Mouse (Mus musculus) forebrain, embryonic 10.5 days (tissue): ENCODE data around the gene Casp3. TPM values are rescaled to one million over a fixed set of nuclear protein-coding genes. Genes with fewer than 3 reads are reported as not detected.

Experiments used
- DNase-seq: peaks from one replicate; pipeline ENCODE4 v3.0.0-alpha.2; 2017; ENCODE audit warnings: low spot score; ENCODE audit errors: extremely low spot score
- H3K27ac ChIP-seq: fragments of 300-500 bp; sonication (generic); 2 replicates; pipeline ENCODE4 v1.5.1; 2016; ENCODE audit warnings: mild to moderate bottlenecking
- H3K27me3 ChIP-seq: fragments of 300-500 bp; sonication (generic); 2 replicates; pipeline ENCODE4 v1.6.1; 2016; ENCODE audit warnings: mild to moderate bottlenecking; ENCODE audit not compliant: poor library complexity, severe bottlenecking
- H3K36me3 ChIP-seq: fragments of 300-500 bp; sonication (generic); replicated peaks from 2 replicates; pipeline ENCODE4 v1.6.1; 2016; ENCODE audit warnings: mild to moderate bottlenecking, moderate library complexity
- H3K4me1 ChIP-seq: fragments of 300-500 bp; sonication (generic); 2 replicates; pipeline ENCODE4 v1.6.1; 2016
- H3K4me3 ChIP-seq: fragments of 300-500 bp; sonication (generic); 2 replicates; pipeline ENCODE4 v1.5.1; 2016; ENCODE audit warnings: mild to moderate bottlenecking, moderate library complexity
- H3K9me3 ChIP-seq: fragments of 300-500 bp; sonication (generic); 2 replicates; pipeline ENCODE4 v1.6.1; 2016; ENCODE audit warnings: mild to moderate bottlenecking, moderate library complexity
- WGBS: fragments of 180-500 bp; shearing (Covaris S2); methylation state at CpG from one replicate; pipeline ENCODE4 v1.1.7; 2016; 5-methylcytosine and 5-hydroxymethylcytosine counted together
- polyA plus RNA-seq: library from polyadenylated mRNA; unstranded; fragments of >200 nt; fragmentation: Nextera tagmentation; extraction: Ambion mirVana; gene quantifications from 2 replicates; pipeline ENCODE4 v1.2.1, GENCODE M21; 2016

Gene Casp3
- polyA plus RNA-seq, 1 experiment from 2014 or later: 139 TPM

- 0 out of 2 replicates have a peak, but pooled peaks cover 2% of the 10 kb centered on the region for H3K9me3 ChIP-seq
- H3K4me3 ChIP-seq: no peak overlapping the region
- H3K36me3 ChIP-seq: peaks cover 51% of the 10 kb centered on the region
- no peak overlapping the region for H3K27ac ChIP-seq
- no peak for DNase-seq
- 86% methylated on average over 5 of the region's 5 CpGs for WGBS
- H3K27me3 ChIP-seq: no peaks in the 10 kb centered on the region
- no peaks in the 10 kb centered on the region for H3K4me1 ChIP-seq
Measured at GRCm38 (mm10) chr8:46641272-46641671, 24.2 kb downstream of the Casp3 start.

- H3K27me3 ChIP-seq: no peaks in the 10 kb centered on the region
- DNase-seq: no peak
- H3K27ac ChIP-seq: no peak overlapping the region
- WGBS: 93% methylated on average over 4 of the region's 4 CpGs
- no peak overlapping the region for H3K4me3 ChIP-seq
- no peaks in the 10 kb centered on the region for H3K4me1 ChIP-seq
- no peaks in the 10 kb centered on the region for H3K36me3 ChIP-seq
- H3K9me3 ChIP-seq: no peaks in the 10 kb centered on the region
Measured at GRCm38 (mm10) chr8:46648421-46648820, 31.3 kb downstream of the Casp3 start.

GRCm38 (mm10) chr8:46651872-46652271 lies 34.8 kb downstream of the Casp3 start:
- H3K36me3 ChIP-seq: no peaks in the 10 kb centered on the region
- 86% methylated on average over 9 of the region's 9 CpGs for WGBS
- H3K27ac ChIP-seq: no peak overlapping the region
- no peaks in the 10 kb centered on the region for H3K4me1 ChIP-seq
- H3K4me3 ChIP-seq: no peak overlapping the region
- no peak for DNase-seq
- no peaks in the 10 kb centered on the region for H3K27me3 ChIP-seq
- H3K9me3 ChIP-seq: no peaks in the 10 kb centered on the region

- DNase-seq: no peak
- no peaks in the 10 kb centered on the region for H3K4me1 ChIP-seq
- no peak overlapping the region for H3K4me3 ChIP-seq
- H3K27ac ChIP-seq: no peak overlapping the region
- WGBS: 90% methylated on average over 2 of the region's 2 CpGs
- no peaks in the 10 kb centered on the region for H3K36me3 ChIP-seq
- no peaks in the 10 kb centered on the region for H3K9me3 ChIP-seq
- H3K27me3 ChIP-seq: no peaks in the 10 kb centered on the region
Measured at GRCm38 (mm10) chr8:46655919-46656318, 38.8 kb downstream of the Casp3 start.

- H3K4me1 ChIP-seq: no peaks in the 10 kb centered on the region
- no peak overlapping the region for H3K27ac ChIP-seq
- peak; percentile 29 for DNase-seq
- no peaks in the 10 kb centered on the region for H3K36me3 ChIP-seq
- peaks cover 4% of the 10 kb centered on the region; the same call in 1 of the 2 replicates for H3K9me3 ChIP-seq
- no peaks in the 10 kb centered on the region for H3K27me3 ChIP-seq
- 0% methylated on average over 2 of the region's 2 CpGs for WGBS
- H3K4me3 ChIP-seq: no peak overlapping the region
Measured at GRCm38 (mm10) chr8:46671496-46671895, 54.4 kb downstream of the Casp3 start.

- 74% methylated on average over 5 of the region's 5 CpGs for WGBS
- H3K4me1 ChIP-seq: no peaks in the 10 kb centered on the region
- H3K27me3 ChIP-seq: no peaks in the 10 kb centered on the region
- H3K4me3 ChIP-seq: no peak overlapping the region
- no peak for DNase-seq
- H3K9me3 ChIP-seq: no peaks in the 10 kb centered on the region
- no peak overlapping the region for H3K27ac ChIP-seq
- no peaks in the 10 kb centered on the region for H3K36me3 ChIP-seq
Measured at GRCm38 (mm10) chr8:46680671-46681365, 63.7 kb downstream of the Casp3 start.

GRCm38 (mm10) chr8:46686664-46687336 lies 69.7 kb downstream of the Casp3 start:
- Histone ChIP-seq H3K4me3 (peak overlapping the region; percentile 64), H3K27ac (peak overlapping the region; percentile 96), H3K9me3 (no peaks in the 10 kb centered on the region), H3K4me1 (peaks cover 25% of the 10 kb centered on the region), H3K27me3 (no peaks in the 10 kb centered on the region), H3K36me3 (no peaks in the 10 kb centered on the region)
- WGBS: under 1% methylated on average over 19 of the region's 19 CpGs
- peak; percentile 91 for DNase-seq

Other genes starting within 250 kb of the Casp3 start
- 6.5 and 6.9 TPM in 2 replicates for gene Acsl1, start 146.3 kb upstream of the Casp3 start, polyA plus RNA-seq
- 34.2 and 34.9 TPM in 2 replicates for gene Cenpu, start 65.3 kb upstream of the Casp3 start, polyA plus RNA-seq
- 8.5 and 9.9 TPM in 2 replicates for gene Primpol, start 79 bp upstream of the Casp3 start, polyA plus RNA-seq
- 5.6 and 7.8 TPM in 2 replicates for gene Irf2, start 122.4 kb downstream of the Casp3 start, polyA plus RNA-seq